Mouse (Mus musculus) lung, postnatal 0 days (tissue): ENCODE measurements around the gene Rft1.

Experiments
- CTCF ChIP-seq: IDR thresholded peaks from 2 replicates; pipeline ENCODE4 v1.5.1; 2016; ENCODE audit warnings: antibody characterized with exemption, mild to moderate bottlenecking
- EP300 ChIP-seq: IDR thresholded peaks from 2 replicates; pipeline ENCODE4 v1.6.1; 2016; ENCODE audit warnings: antibody characterized with exemption, mild to moderate bottlenecking, control low read depth

GRCm38 (mm10) chr14:30716953-30717285, 62.8 kb downstream of the Rft1 start:
- TF ChIP-seq EP300 (no peak), CTCF (no peak)
